Mouse (Mus musculus) limb, embryonic 11.5 days (tissue): ENCODE data around the gene Taf4. TPM values are rescaled to one million over a fixed set of nuclear protein-coding genes. Genes with fewer than 3 reads are reported as not detected.

Experiments used
- ATAC-seq: fragments of 200-750 bp; cut with Nextera tagmentation; 2 replicates; pipeline ENCODE4 v1.8.0; 2017; ENCODE audit warnings: low read depth; ENCODE audit not compliant: insufficient number of reproducible peaks, low FRiP score, low TSS enrichment
- DNase-seq: peaks from one replicate; pipeline ENCODE4 v3.0.0-alpha.2; 2015; ENCODE audit warnings: low spot score
- H3K27ac ChIP-seq: fragments of 300-500 bp; sonication (generic); replicated peaks from 2 replicates; pipeline ENCODE4 v1.5.1; 2014; ENCODE audit warnings: low read depth, mild to moderate bottlenecking, low read length
- H3K27me3 ChIP-seq: fragments of 300-500 bp; sonication (generic); 2 replicates; pipeline ENCODE4 v1.6.1; 2014; ENCODE audit warnings: mild to moderate bottlenecking, low read length, mixed read lengths; ENCODE audit not compliant: control insufficient read depth, insufficient read depth
- H3K36me3 ChIP-seq: fragments of 300-500 bp; sonication (generic); 2 replicates; pipeline ENCODE4 v1.6.1; 2014; ENCODE audit warnings: mild to moderate bottlenecking, low read length, moderate library complexity, mixed read lengths; ENCODE audit not compliant: control insufficient read depth, insufficient read depth
- H3K4me1 ChIP-seq: fragments of 300-500 bp; sonication (generic); 2 replicates; pipeline ENCODE4 v1.6.1; 2014; ENCODE audit warnings: low read length, mixed read lengths; ENCODE audit not compliant: control insufficient read depth, insufficient read depth
- H3K4me2 ChIP-seq: fragments of 300-500 bp; sonication (generic); 2 replicates; pipeline ENCODE4 v1.6.1; 2014; ENCODE audit warnings: low read depth, mild to moderate bottlenecking, moderate library complexity; ENCODE audit not compliant: severe bottlenecking
- H3K4me3 ChIP-seq: fragments of 300-500 bp; sonication (generic); 2 replicates; pipeline ENCODE4 v1.5.1; 2014; ENCODE audit warnings: low read depth, low read length
- H3K9ac ChIP-seq: fragments of 300-500 bp; sonication (generic); 2 replicates; pipeline ENCODE4 v1.6.1; 2014; ENCODE audit warnings: mild to moderate bottlenecking, low read length
- H3K9me3 ChIP-seq: fragments of 300-500 bp; sonication (generic); 2 replicates; pipeline ENCODE4 v1.6.1; 2016; ENCODE audit warnings: low read length; ENCODE audit not compliant: control insufficient read depth
- WGBS: fragments of 180-500 bp; shearing (Covaris S2); extraction: QIAGEN DNeasy Blood & Tissue Kit; methylation state at CpG from one replicate; pipeline ENCODE4 v1.1.7; 2014; 5-methylcytosine and 5-hydroxymethylcytosine counted together
- polyA plus RNA-seq: library from polyadenylated mRNA; unstranded; fragments of >200 nt; fragmentation: Nextera tagmentation; extraction: Ambion mirVana; gene quantifications from 2 replicates; pipeline ENCODE4 v1.2.1, GENCODE M21; 2014

Taf4 gene
- polyA plus RNA-seq, 1 experiment from 2014 or later: 5.8 TPM

GRCm38 (mm10) chr2:180017632-180018031 lies 41.2 kb upstream of the Taf4 start:
- H3K4me3 ChIP-seq: no peak overlapping the region
- no peaks in the 10 kb centered on the region for H3K36me3 ChIP-seq
- H3K9me3 ChIP-seq: no peaks in the 10 kb centered on the region
- DNase-seq (no peak), ATAC-seq (no peak)
- no peak overlapping the region for H3K4me2 ChIP-seq
- peaks cover 2% of the 10 kb centered on the region; the same call in 1 of the 2 replicates for H3K4me1 ChIP-seq
- peaks cover 8% of the 10 kb centered on the region; the same call in 1 of the 2 replicates for H3K27me3 ChIP-seq
- H3K27ac ChIP-seq: no peak overlapping the region
- H3K9ac ChIP-seq: no peak overlapping the region
- 86% methylated on average over 4 of the region's 4 CpGs for WGBS

GRCm38 (mm10) chr2:180013686-180014085 lies 37.2 kb upstream of the Taf4 start:
- H3K9ac ChIP-seq: no peak overlapping the region
- DNase-seq: no peak
- WGBS: 93% methylated on average over 7 of the region's 7 CpGs

GRCm38 (mm10) chr2:180011370-180011769 lies 34.9 kb upstream of the Taf4 start:
- H3K4me3 ChIP-seq: no peak overlapping the region
- WGBS: 83% methylated on average over 6 of the region's 6 CpGs
- no peak for ATAC-seq
- H3K4me1 ChIP-seq: peaks cover 2% of the 10 kb centered on the region; the same call in 1 of the 2 replicates
- no peak overlapping the region for H3K27ac ChIP-seq
- no peak overlapping the region for H3K9ac ChIP-seq
- H3K36me3 ChIP-seq: no peaks in the 10 kb centered on the region
- H3K9me3 ChIP-seq: no peaks in the 10 kb centered on the region
- H3K27me3 ChIP-seq: no peaks in the 10 kb centered on the region
- no peak overlapping the region for H3K4me2 ChIP-seq
- no peak for DNase-seq

More at GRCm38 (mm10) chr2:180013686-180014085, 37.2 kb upstream of the Taf4 start:
- Histone ChIP-seq H3K27ac (no peak overlapping the region), H3K27me3 (no peaks in the 10 kb centered on the region), H3K36me3 (no peaks in the 10 kb centered on the region), H3K4me1 (peaks cover 2% of the 10 kb centered on the region; the same call in 1 of the 2 replicates), H3K4me2 (no peak overlapping the region), H3K9me3 (no peaks in the 10 kb centered on the region), H3K4me3 (no peak overlapping the region)
- no peak for ATAC-seq

GRCm38 (mm10) chr2:180010686-180011085 lies 34.2 kb upstream of the Taf4 start:
- Histone ChIP-seq H3K4me3 (no peak overlapping the region), H3K27me3 (no peaks in the 10 kb centered on the region), H3K27ac (no peak overlapping the region), H3K9me3 (no peaks in the 10 kb centered on the region), H3K36me3 (no peaks in the 10 kb centered on the region), H3K4me1 (peaks cover 2% of the 10 kb centered on the region; the same call in 1 of the 2 replicates), H3K4me2 (no peak overlapping the region), H3K9ac (no peak overlapping the region)
- 90% methylated on average over 7 of the region's 7 CpGs for WGBS
- DNase-seq: no peak
- ATAC-seq: no peak

- 50% methylated on average over 9 of the region's 9 CpGs for WGBS
- ATAC-seq (no peak), DNase-seq (no peak)
- Histone ChIP-seq H3K4me1 (no peaks in the 10 kb centered on the region), H3K36me3 (no peaks in the 10 kb centered on the region), H3K9ac (no peak overlapping the region), H3K27ac (no peak overlapping the region), H3K4me3 (no peak overlapping the region), H3K27me3 (no peaks in the 10 kb centered on the region), H3K4me2 (no peak overlapping the region), H3K9me3 (no peaks in the 10 kb centered on the region)
These were observed 30.0 kb upstream of the Taf4 start for GRCm38 (mm10) chr2:180006352-180007017.

GRCm38 (mm10) chr2:180005656-180006351 lies 29.4 kb upstream of the Taf4 start:
- no peaks in the 10 kb centered on the region for H3K4me1 ChIP-seq
- no peaks in the 10 kb centered on the region for H3K36me3 ChIP-seq
- no peak overlapping the region for H3K9ac ChIP-seq
- no peak overlapping the region for H3K4me2 ChIP-seq
- H3K27me3 ChIP-seq: no peaks in the 10 kb centered on the region
- DNase-seq (no peak), ATAC-seq (no peak)
- no peaks in the 10 kb centered on the region for H3K9me3 ChIP-seq
- 53% methylated on average over 5 of the region's 5 CpGs for WGBS
- no peak overlapping the region for H3K27ac ChIP-seq
- no peak overlapping the region for H3K4me3 ChIP-seq

GRCm38 (mm10) chr2:180001635-180002034 lies 25.2 kb upstream of the Taf4 start:
- Histone ChIP-seq H3K27me3 (no peaks in the 10 kb centered on the region), H3K36me3 (no peaks in the 10 kb centered on the region), H3K9me3 (no peaks in the 10 kb centered on the region), H3K4me3 (no peak overlapping the region), H3K27ac (no peak overlapping the region), H3K4me2 (no peak overlapping the region), H3K4me1 (no peaks in the 10 kb centered on the region), H3K9ac (no peak overlapping the region)
- WGBS: 89% methylated on average over 9 of the region's 9 CpGs
- ATAC-seq (no peak), DNase-seq (no peak)

GRCm38 (mm10) chr2:179998431-179998830 lies 22.0 kb upstream of the Taf4 start:
- WGBS: 79% methylated on average over 4 of the region's 4 CpGs
- ATAC-seq: no peak
- Histone ChIP-seq H3K36me3 (no peaks in the 10 kb centered on the region), H3K9me3 (no peaks in the 10 kb centered on the region), H3K27ac (no peak overlapping the region), H3K4me1 (no peaks in the 10 kb centered on the region), H3K4me2 (no peak overlapping the region), H3K4me3 (no peak overlapping the region), H3K9ac (no peak overlapping the region), H3K27me3 (no peaks in the 10 kb centered on the region)
- no peak for DNase-seq
